Mouse (Mus musculus) WW6 (cell line): Measurements from ENCODE around the gene Pigv.
"Not testable (repeated sequence)": the region's sequence is repeated elsewhere in the genome, so short reads cannot be mapped to it uniquely, and the experiment has no call there.

Source experiments
- DNase-seq: peaks from one replicate; pipeline ENCODE4 v3.0.0-alpha.2; 2013; ENCODE audit warnings: low read depth, low spot score

Pigv gene

GRCm38 (mm10) chr4:133672845-133673647 lies 599 bp upstream of the Pigv start:
- no peak for DNase-seq

GRCm38 (mm10) chr4:133671184-133671880 lies 1.1 kb downstream of the Pigv start:
- no peak for DNase-seq

GRCm38 (mm10) chr4:133669652-133670210 lies 2.7 kb downstream of the Pigv start:
- no peak for DNase-seq

DNA sequence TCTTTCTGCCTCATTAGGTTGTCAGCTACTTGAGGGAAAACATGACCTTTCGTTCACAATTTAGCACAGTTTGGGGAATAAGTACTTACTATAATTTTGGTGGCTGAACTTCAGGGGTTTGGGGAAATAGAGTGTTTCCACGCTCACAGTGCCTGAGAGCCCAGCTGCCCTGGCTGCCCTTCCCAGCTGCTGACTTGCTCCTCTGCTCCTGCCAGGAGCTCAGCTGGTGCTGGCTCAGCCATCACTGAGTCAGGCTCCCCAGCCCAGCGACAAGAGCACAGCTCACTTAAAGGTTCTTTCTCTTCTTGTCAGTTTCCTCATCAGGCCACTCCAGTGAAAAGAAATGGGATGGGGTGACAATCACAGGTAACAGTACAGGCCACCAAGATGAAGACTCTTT lies 3.9 kb downstream of the Pigv start:
- no peak for DNase-seq

DNA sequence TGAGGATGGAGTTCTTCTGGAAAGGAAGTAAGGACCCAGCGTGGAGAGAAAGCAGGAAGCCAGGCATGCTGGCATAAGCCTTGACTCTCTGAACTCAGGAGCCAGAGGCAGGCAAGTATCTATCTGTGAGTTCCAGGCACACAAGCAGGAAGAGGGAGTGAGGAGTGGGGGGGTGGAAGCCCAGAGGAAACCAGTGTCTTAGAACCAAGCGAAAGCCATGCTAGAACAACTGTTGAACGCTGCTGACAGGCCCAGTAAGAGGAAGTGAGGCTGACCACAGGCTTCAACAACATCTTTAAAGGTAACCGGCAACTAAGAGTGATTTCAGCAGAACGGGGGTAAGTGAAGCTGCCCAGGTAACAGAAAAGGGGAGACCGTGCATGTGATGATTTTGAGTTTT lies 6.2 kb downstream of the Pigv start:
- DNase-seq = no peak

GRCm38 (mm10) chr4:133665118-133665517 lies 7.3 kb downstream of the Pigv start:
- DNase-seq = no peak

- DNase-seq = no peak
These were observed 9.5 kb downstream of the Pigv start for GRCm38 (mm10) chr4:133662945-133663344.

DNA sequence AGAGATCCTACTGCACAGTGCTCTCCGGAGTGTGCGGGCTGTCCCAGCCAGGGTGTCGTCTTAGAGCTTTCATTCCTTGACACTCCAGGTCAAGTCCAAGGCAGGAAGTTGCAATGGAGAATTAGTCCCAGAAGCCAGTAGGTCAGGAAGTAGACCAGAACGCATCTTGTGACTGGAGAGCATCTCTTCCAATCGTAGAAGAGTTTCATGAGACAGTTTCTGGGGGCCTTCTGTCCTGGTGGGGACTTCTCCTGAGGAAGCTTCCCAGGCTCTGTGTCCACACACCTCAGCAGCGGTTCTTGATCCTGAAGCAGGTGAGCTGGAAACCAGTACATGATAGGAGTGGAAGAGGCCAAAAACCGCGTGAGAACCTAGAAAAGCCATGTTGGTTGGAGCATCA lies 10.0 kb downstream of the Pigv start:
- no peak for DNase-seq

- no peak for DNase-seq
These were observed 12.0 kb downstream of the Pigv start for GRCm38 (mm10) chr4:133660193-133661155.

GRCm38 (mm10) chr4:133659497-133660192 lies 12.8 kb downstream of the Pigv start:
- DNase-seq = no peak

GRCm38 (mm10) chr4:133658729-133659128 lies 13.7 kb downstream of the Pigv start:
- DNase-seq = no peak

DNA sequence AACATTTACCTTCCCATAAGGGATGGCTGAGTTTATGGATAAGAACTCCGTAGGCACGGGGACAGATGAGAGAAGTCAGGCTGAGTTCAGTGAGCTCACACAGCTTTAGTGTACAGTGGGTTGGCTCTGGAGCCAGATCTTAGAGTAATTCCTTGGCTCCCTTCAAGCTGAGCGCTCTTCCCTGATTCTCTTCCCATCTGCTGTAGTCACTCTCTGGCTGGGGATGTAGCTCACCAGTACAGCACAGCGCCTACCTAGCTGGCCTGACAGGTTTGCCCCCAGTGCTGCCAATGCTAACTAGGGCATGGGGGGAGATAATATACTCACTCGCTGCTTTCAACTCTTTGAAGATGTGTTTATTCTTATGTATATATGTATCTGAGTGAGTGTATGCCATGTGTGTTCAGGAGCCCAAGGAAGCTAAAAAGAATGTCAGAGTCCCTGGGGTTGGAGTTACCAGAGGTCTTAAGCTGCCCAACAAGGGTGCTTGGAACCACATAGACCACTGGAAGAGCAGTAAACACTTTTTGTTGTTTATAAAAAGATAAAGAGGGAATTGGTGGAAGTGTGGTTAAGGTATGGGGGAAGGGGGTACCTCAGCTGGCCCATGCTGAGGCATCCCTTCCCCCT lies 14.5 kb downstream of the Pigv start:
- no peak for DNase-seq

- DNase-seq = no peak
These were observed 15.4 kb downstream of the Pigv start for GRCm38 (mm10) chr4:133656997-133657396.

- no peak for DNase-seq
These were observed 16.2 kb downstream of the Pigv start for GRCm38 (mm10) chr4:133656294-133656693.

- DNase-seq = not testable (repeated sequence)
These were observed 18.4 kb downstream of the Pigv start for GRCm38 (mm10) chr4:133654070-133654469.

DNA sequence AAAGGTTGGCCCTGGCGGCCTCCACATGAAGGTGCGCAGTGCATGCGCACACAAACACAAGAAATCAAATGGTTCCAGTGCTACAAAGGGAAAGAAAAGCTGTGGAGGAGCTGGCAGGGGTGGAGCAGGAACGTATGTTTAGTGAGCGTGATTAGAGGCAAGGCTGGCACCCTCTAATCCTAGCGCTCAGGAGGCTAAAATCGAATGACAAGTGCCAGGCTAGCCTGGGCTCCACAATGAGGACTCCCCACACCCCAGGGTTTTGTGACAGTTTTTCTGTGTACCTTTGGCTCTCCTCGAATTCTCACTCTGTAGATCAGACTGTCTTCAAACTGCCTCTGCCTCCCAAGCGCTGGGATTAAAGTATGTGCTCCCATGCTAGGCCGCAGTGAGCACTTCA lies 19.7 kb downstream of the Pigv start:
- DNase-seq = no peak

DNA sequence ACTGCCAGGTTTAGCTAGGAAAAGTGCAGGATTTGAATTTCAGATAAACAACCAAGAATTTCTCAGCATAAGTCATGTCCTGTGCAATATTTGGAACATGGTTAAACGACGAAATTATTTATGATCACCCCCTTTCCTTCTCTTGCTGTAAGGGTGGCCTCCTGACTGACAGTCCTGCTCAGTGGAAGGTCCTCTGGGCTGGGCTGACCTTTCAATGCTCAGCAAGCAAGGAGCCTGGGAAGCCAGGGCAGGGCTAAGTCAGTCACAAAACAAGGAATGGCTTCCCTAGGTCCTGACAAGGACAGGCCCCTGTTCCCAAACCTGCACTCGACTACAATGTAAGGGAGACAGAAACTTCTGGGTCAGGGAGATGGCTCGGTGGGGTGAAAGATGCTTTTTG lies 20.5 kb downstream of the Pigv start:
- DNase-seq = no peak

DNA sequence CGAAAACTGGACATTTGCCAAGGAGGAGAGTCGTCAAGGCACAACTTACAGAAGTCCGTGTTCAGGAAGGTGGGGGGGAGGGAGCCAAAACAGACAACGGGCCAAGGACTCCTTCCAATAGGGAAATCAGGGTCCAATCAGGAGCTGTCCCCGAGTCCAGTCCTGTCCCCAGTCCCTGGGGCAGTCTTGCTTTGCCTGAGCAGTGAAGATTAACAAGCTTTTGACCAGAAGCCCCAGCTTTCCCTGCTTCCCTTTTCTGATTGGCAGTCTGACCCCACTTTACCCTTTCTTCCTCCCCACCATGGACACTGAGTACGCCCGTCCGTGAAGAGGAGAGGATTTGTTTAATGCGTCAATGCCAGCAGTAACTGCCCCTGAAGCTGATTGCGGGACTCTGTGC lies 21.0 kb downstream of the Pigv start:
- DNase-seq = no peak

DNA sequence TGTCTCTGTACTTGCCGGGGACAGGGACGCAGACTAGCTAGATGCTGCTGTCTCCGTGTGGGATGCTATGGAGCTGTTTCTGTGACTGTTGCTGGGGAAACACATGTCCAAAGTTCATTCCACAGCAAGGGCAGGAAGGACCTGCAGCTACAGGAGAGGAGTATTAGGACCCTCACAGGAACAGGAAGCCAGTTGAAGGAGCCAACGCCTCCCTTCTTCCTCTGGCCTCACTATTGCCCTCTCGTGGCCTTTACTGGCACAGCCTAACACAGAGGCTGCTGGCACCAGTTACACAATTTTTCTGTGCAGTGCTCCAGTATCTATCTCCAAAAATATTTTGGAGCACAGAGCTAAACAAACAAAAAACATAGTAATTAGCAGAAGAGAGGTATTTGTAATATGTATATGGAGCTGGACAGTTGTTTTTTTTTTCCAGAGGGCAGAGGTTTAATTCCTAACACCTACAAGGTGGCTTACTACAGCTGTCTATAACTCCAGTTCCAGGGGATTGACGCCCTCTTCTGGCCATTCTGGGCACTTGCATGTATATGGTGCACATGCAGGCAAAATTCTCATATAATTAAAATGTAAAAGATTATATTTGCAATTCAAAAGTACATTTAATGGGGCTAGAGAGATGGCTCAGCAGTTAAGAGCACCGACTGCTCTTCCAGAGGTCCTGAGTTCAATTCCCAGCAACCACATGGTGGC lies 22.3 kb downstream of the Pigv start, which contains the start of gene Zdhhc18:
Gene Zdhhc18 (minus strand): TSS at position 166 of the 711 bp plus-strand sequence.
- no peak for DNase-seq

DNA sequence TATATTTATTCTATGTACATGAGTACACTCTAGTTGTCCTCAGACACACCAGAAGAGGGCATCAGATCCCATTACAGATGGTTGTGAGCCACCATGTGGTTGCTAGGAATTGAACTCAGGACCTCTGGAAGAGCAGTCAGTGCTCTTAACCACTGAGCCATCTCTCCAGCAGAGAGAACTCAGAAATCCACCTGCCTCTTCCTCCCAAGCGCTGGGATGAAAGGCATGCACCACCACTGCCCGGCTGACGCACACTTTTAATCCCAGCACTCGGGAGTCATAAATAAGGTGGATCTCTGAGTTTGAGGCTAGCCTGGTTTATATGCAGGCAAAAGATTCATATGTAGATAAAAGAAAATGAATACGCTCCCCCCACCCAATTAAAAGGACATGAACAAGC lies 23.0 kb downstream of the Pigv start:
- DNase-seq = not testable (repeated sequence)
